Mouse (Mus musculus) neural tube, embryonic 14.5 days (tissue): ENCODE measurements at regions not wholly inside any gene's neighbourhood (a gene's known extent, or its start where the extent isn't known, plus 50 kb on each side); places are given as distances from the start of the nearest gene placed in this dataset.

Experiments used
- ATAC-seq: fragments of 200-750 bp; cut with Nextera tagmentation; 2 replicates; pipeline ENCODE4 v1.8.0; 2017; ENCODE audit warnings: low read depth, mild to moderate bottlenecking, moderate TSS enrichment, moderate library complexity
- H3K27ac ChIP-seq: fragments of 300-500 bp; sonication (generic); 2 replicates; pipeline ENCODE4 v1.5.1; 2014; ENCODE audit warnings: low read depth, mild to moderate bottlenecking, control low read depth, low read length, moderate library complexity, mixed read lengths
- H3K27me3 ChIP-seq: fragments of 300-500 bp; sonication (generic); 2 replicates; pipeline ENCODE4 v1.6.1; 2014; ENCODE audit warnings: low read length; ENCODE audit not compliant: control insufficient read depth, insufficient read depth
- H3K36me3 ChIP-seq: fragments of 300-500 bp; sonication (generic); 2 replicates; pipeline ENCODE4 v1.6.1; 2014; ENCODE audit warnings: low read length, mixed read lengths; ENCODE audit not compliant: control insufficient read depth, insufficient read depth
- H3K4me1 ChIP-seq: fragments of 300-500 bp; sonication (generic); 2 replicates; pipeline ENCODE4 v1.6.1; 2014; ENCODE audit warnings: low read length; ENCODE audit not compliant: control insufficient read depth, insufficient read depth
- H3K4me2 ChIP-seq: fragments of 300-500 bp; sonication (generic); 2 replicates; pipeline ENCODE4 v1.6.1; 2014; ENCODE audit warnings: mild to moderate bottlenecking, low read depth, low read length, control low read depth
- H3K4me3 ChIP-seq: fragments of 300-500 bp; sonication (generic); 2 replicates; pipeline ENCODE4 v1.5.1; 2014; ENCODE audit warnings: low read depth, low read length, control low read depth, mixed read lengths
- H3K9ac ChIP-seq: fragments of 300-500 bp; sonication (generic); replicated peaks from 2 replicates; pipeline ENCODE4 v1.6.1; 2014; ENCODE audit warnings: low read depth, mild to moderate bottlenecking, control low read depth, low read length, mixed read lengths
- H3K9me3 ChIP-seq: fragments of 300-500 bp; sonication (generic); 2 replicates; pipeline ENCODE4 v1.6.1; 2016; ENCODE audit warnings: low read length; ENCODE audit not compliant: control insufficient read depth
- WGBS: fragments of 180-500 bp; shearing (Covaris S2); extraction: QIAGEN DNeasy Blood & Tissue Kit; methylation state at CpG from one replicate; pipeline ENCODE4 v1.1.7; 2014; 5-methylcytosine and 5-hydroxymethylcytosine counted together

DNA sequence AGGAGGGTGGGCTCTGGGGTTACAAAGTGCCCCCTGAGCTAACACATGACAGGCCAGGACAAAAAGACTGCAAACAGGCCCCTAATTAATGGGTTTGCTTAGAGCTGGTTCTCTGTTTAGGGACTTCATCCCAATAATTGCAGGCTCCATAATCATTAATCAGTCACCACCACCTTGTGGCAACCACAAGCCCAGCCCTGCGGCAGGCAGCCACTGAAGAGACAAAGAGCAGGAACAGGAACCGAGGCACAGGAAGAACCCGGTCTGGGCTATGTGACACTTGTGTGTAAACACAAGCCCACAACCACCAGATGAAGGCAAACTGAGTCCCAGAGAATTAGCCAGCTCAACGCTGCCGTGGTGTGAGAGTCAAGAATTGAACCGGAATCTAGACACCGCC lies 114.1 kb upstream of the Pkdcc start:
- Histone ChIP-seq H3K4me3 (no peak overlapping the region), H3K4me1 (no peaks in the 10 kb centered on the region), H3K36me3 (no peaks in the 10 kb centered on the region), H3K27me3 (no peaks in the 10 kb centered on the region), H3K9me3 (no peaks in the 10 kb centered on the region), H3K27ac (no peak overlapping the region), H3K9ac (no peak overlapping the region), H3K4me2 (no peak overlapping the region)
- 51% methylated on average over 7 of the region's 7 CpGs for WGBS
- ATAC-seq, result no peak

DNA sequence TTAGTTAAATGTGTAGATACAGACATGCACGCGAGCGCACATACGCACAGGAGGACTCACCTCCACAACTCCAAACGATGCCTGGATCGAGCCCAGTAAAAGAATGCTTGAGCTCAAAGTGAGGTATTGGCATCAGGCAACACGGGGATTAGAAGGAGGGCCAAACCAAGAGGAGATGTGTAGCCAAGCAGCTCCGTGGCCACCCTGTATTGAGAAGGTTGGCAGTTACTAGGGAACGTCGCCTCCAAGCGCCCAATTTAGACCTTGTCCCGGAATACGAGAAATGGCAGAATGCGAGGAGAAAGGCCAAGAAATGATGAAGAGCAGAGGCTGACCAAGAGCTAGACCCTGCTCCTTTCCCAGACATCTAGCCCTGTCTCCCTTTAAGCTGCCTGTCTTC lies 113.3 kb upstream of the Pkdcc start:
- no peaks in the 10 kb centered on the region for H3K27me3 ChIP-seq
- H3K9ac ChIP-seq, result no peak overlapping the region
- no peak overlapping the region for H3K27ac ChIP-seq
- H3K36me3 ChIP-seq, result no peaks in the 10 kb centered on the region
- no peak overlapping the region for H3K4me3 ChIP-seq
- H3K4me1 ChIP-seq, result no peaks in the 10 kb centered on the region
- H3K9me3 ChIP-seq, result no peaks in the 10 kb centered on the region
- no peak overlapping the region for H3K4me2 ChIP-seq
- WGBS, result 83% methylated on average over 14 of the region's 14 CpGs
- ATAC-seq, result no peak

DNA sequence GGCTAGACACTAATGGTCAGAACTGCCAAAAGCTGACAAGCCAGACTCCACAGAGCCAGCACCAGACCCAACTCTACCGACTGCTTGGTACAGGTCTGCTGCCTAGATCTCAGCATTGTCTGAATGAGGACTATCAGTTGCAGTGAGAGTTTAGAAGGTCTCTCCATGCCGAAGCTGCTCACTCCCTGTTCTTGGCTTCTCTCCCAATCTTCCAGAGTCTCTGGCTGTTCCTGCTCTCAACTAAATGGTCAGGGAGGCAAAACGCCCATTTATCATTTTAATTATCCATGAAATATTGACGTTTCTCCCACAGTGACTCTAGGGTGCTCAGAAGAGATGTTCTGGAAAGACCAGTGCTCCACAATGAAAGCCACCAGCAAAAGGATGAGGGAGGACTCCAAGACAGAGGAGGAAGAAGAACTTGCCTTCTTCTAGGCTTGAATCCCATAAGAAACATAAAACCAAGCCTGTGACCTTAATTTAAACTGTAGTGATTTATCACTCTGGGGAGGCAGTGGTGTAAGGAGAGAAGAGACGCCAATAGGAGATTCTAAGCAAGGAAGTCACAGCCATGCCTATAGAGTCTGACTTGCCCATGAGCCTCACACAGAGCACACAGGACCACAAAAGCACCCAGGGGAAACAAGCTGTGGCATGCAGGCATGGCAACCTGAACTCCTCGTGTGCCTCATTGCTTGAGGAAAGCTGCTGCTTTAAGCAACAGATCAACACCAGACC lies 112.2 kb upstream of the Pkdcc start:
- H3K36me3 ChIP-seq, result no peaks in the 10 kb centered on the region
- no peaks in the 10 kb centered on the region for H3K9me3 ChIP-seq
- H3K4me3 ChIP-seq, result no peak overlapping the region
- no peaks in the 10 kb centered on the region for H3K27me3 ChIP-seq
- no peaks in the 10 kb centered on the region for H3K4me1 ChIP-seq
- WGBS, result 58% methylated on average over 6 of the region's 6 CpGs
- no peak for ATAC-seq
- no peak overlapping the region for H3K27ac ChIP-seq
- H3K4me2 ChIP-seq, result no peak overlapping the region
- no peak overlapping the region for H3K9ac ChIP-seq

DNA sequence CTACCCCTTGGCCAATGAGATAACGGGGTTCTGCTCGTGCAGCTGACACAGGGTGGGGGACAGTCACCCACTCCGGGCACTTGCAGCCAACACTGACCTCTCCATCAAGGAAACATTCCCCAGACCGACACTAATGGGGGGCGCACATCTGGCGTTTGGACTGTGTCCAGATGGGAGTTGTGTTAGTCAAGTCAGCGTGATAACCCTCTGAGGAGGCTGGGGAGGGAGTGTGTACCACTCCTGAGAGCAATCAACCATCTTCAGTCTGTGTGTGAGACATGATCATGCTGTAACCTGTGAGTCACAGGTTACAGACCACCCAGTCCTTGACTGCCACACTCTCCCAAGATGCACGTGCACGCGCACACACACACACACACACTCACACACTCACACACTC lies 106.9 kb upstream of the Pkdcc start:
- Histone ChIP-seq H3K4me3 (no peak overlapping the region), H3K36me3 (no peaks in the 10 kb centered on the region), H3K4me1 (no peaks in the 10 kb centered on the region), H3K9ac (no peak overlapping the region), H3K27ac (no peak overlapping the region), H3K9me3 (no peaks in the 10 kb centered on the region), H3K27me3 (no peaks in the 10 kb centered on the region), H3K4me2 (no peak overlapping the region)
- 72% methylated on average over 10 of the region's 10 CpGs for WGBS
- ATAC-seq, result no peak

DNA sequence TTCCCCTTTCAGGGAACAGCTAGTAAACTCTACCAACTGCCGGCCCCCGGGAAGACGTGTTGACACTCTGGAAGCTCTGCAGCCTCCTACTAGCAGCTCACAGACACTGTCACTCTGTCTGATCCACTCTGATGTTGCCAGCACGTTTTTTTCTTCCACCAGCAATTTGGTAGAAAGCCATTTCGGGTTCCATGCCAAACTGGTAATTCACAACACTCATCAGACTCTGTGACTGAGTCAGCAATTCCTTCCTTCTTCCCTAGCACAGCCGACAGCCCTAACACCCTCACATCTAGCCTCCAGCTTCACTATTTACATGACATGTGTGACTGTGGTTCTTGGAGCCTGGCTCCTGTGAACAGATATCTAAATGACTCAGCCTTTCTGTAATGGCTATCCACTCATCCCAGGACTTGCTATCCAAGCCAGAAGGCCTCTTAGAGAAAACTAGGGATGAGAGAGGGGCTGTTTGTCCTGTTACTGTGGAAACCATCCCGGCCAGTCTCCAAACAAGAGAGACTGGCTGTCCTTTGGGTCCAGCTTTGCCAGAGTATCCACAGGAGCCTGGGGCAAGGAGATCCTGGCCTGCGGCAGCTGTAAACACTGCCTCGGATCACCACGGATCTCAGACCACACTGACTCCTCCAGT lies 105.2 kb upstream of the Pkdcc start:
- H3K27ac ChIP-seq, result no peak overlapping the region
- no peak overlapping the region for H3K9ac ChIP-seq
- no peaks in the 10 kb centered on the region for H3K27me3 ChIP-seq
- no peak overlapping the region for H3K4me3 ChIP-seq
- 60% methylated on average over 10 of the region's 10 CpGs for WGBS
- no peak overlapping the region for H3K4me2 ChIP-seq
- no peaks in the 10 kb centered on the region for H3K36me3 ChIP-seq
- H3K9me3 ChIP-seq, result no peaks in the 10 kb centered on the region
- H3K4me1 ChIP-seq, result no peaks in the 10 kb centered on the region
- no peak; the same call in 1 of the 2 replicates for ATAC-seq

DNA sequence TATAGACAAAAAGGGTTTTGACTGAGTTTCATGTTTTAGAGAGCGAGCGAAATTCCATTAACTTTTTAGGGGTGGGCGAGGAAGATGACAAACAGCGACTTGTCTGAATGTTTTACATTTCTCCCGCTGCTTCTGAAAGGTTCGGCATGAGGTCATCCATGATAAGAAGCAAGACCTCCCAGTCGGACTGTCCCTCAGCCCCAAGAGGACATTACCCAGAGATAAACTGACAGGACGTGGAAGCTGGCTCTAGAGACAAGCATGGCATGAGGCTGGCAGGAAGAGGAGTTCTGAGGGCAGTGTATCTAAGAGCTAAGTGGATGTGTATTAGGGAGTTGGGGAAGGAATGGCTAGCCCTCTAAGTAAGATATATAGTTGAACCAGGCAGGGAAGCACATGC lies 104.5 kb upstream of the Pkdcc start:
- H3K27ac ChIP-seq, result no peak overlapping the region
- no peak for ATAC-seq
- H3K36me3 ChIP-seq, result no peaks in the 10 kb centered on the region
- 78% methylated on average over 8 of the region's 8 CpGs for WGBS
- H3K9ac ChIP-seq, result no peak overlapping the region
- no peaks in the 10 kb centered on the region for H3K9me3 ChIP-seq
- no peaks in the 10 kb centered on the region for H3K4me1 ChIP-seq
- H3K4me3 ChIP-seq, result no peak overlapping the region
- H3K27me3 ChIP-seq, result no peaks in the 10 kb centered on the region
- H3K4me2 ChIP-seq, result no peak overlapping the region

DNA sequence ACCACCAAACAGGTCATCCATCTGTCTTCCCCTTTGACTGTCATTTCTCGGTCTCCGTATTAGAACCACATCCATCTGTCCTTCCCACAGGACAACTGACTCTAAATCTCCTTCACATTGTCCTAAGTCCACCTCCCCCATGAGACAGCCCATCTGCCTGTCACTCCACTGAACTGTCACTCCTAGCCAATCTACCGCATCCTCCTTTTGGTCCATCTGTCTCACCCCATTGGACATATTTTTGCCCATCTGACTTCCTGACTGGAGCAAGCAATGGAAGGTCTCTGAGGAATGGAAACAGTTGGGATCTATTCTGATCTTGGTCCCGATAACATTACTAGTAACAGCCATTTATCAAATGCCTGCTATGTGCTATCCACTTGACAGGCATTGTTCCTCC lies 99.9 kb upstream of the Pkdcc start:
- WGBS, result 53% methylated on average over 4 of the region's 4 CpGs
- Histone ChIP-seq H3K36me3 (no peaks in the 10 kb centered on the region), H3K27me3 (no peaks in the 10 kb centered on the region), H3K9ac (no peak overlapping the region), H3K9me3 (no peaks in the 10 kb centered on the region), H3K27ac (no peak overlapping the region), H3K4me2 (no peak overlapping the region), H3K4me3 (no peak overlapping the region), H3K4me1 (no peaks in the 10 kb centered on the region)
- no peak for ATAC-seq

DNA sequence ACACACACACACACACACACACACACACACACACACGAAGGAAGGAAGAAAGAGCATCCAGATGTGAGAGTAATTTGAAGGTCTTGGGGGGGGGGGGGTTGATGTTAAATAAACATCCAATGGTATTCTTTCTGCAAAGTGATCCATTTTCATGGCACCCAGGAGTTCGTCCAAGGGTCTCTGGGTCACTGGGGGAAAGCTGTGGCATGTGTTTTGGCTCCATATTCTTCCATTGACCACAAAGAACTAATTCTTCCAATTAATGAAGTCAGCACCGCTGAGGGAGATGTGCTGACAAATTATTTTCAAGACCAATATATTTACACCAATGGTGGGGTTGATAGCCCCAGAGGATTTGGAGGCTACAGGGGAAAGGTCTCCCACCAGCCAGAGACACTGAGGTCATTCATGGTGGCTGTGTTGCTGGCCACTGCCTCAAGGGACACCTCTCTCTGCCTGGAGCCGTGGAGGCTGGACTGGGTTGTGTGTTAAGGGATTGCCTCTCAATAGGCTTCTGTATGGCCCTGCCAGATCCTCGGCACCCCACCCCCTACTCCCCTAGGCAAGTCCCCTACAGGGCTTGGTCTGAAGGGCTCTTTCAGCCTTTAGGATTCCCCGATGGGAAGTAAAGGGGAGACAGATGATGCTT lies 99.1 kb upstream of the Pkdcc start:
- H3K4me2 ChIP-seq, result no peak overlapping the region
- no peaks in the 10 kb centered on the region for H3K9me3 ChIP-seq
- WGBS, result 28% methylated on average over 5 of the region's 6 CpGs
- H3K9ac ChIP-seq, result no peak overlapping the region
- no peaks in the 10 kb centered on the region for H3K36me3 ChIP-seq
- no peak overlapping the region for H3K4me3 ChIP-seq
- H3K4me1 ChIP-seq, result no peaks in the 10 kb centered on the region
- H3K27me3 ChIP-seq, result no peaks in the 10 kb centered on the region
- H3K27ac ChIP-seq, result no peak overlapping the region
- ATAC-seq, result peak; percentile 62; the same call in 1 of the 2 replicates

DNA sequence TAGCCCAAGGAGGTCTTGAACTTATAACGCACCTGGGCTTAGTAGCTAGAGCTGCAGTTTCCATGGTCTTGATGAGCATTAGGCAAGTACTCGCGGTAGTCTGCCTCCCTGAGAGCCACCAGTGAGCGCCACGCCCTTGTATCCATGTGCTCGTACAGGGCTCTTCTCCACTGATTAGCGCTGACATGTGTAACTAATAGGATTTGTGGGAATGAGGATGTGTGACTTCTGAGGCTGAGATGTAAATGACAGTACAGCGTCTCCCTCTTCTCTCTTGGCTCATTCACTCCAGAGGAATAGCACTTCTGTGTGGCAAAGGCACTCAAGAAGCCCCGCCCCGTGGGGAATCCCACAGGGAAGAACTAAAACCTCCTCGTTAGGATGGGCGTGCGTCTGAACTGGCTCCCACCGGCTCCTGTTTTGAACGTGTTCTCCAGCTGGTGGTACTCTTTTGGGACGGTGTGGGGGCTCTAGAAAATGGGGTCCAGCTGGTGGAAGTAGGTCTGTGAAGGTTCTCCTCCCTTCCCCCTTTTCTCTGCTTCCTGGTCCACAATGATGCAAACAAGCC lies 94.3 kb upstream of the Pkdcc start:
- ATAC-seq, result no peak
- Histone ChIP-seq H3K9ac (no peak overlapping the region), H3K27me3 (no peaks in the 10 kb centered on the region), H3K27ac (no peak overlapping the region), H3K4me1 (peaks cover 11% of the 10 kb centered on the region; the same call in 1 of the 2 replicates), H3K4me3 (no peak overlapping the region), H3K36me3 (no peaks in the 10 kb centered on the region), H3K9me3 (no peaks in the 10 kb centered on the region), H3K4me2 (no peak overlapping the region)
- WGBS, result 50% methylated on average over 16 of the region's 16 CpGs
